Mouse (Mus musculus) embryonic facial prominence, embryonic 15.5 days (tissue): ENCODE results near the gene Nap1l4. TPM values are rescaled to one million over a fixed set of nuclear protein-coding genes. Genes with fewer than 3 reads are reported as not detected.

Source experiments
- ATAC-seq: fragments of 200-750 bp; cut with Nextera tagmentation; 2 replicates; pipeline ENCODE4 v1.8.0; 2017; ENCODE audit warnings: low read depth, moderate TSS enrichment; ENCODE audit not compliant: insufficient number of reproducible peaks, low FRiP score, low TSS enrichment
- H3K27ac ChIP-seq: fragments of 300-500 bp; sonication (generic); replicated peaks from 2 replicates; pipeline ENCODE4 v1.5.1; 2015; ENCODE audit warnings: mild to moderate bottlenecking, inconsistent platforms
- H3K27me3 ChIP-seq: fragments of 300-500 bp; sonication (generic); 2 replicates; pipeline ENCODE4 v1.6.1; 2015; ENCODE audit warnings: inconsistent platforms
- H3K36me3 ChIP-seq: fragments of 300-500 bp; sonication (generic); 2 replicates; pipeline ENCODE4 v1.6.1; 2015; ENCODE audit warnings: mild to moderate bottlenecking, inconsistent platforms
- H3K4me1 ChIP-seq: fragments of 300-500 bp; sonication (generic); 2 replicates; pipeline ENCODE4 v1.6.1; 2015; ENCODE audit warnings: inconsistent platforms
- H3K4me2 ChIP-seq: fragments of 300-500 bp; sonication (generic); replicated peaks from 2 replicates; pipeline ENCODE4 v1.6.1; 2015; ENCODE audit warnings: mild to moderate bottlenecking, inconsistent platforms
- H3K4me3 ChIP-seq: fragments of 300-500 bp; sonication (generic); replicated peaks from 2 replicates; pipeline ENCODE4 v1.5.1; 2015; ENCODE audit warnings: mild to moderate bottlenecking, inconsistent platforms
- H3K9ac ChIP-seq: fragments of 300-500 bp; sonication (generic); 2 replicates; pipeline ENCODE4 v1.6.1; 2015; ENCODE audit warnings: inconsistent platforms
- H3K9me3 ChIP-seq: fragments of 300-500 bp; sonication (generic); replicated peaks from 2 replicates; pipeline ENCODE4 v1.6.1; 2016; ENCODE audit warnings: inconsistent platforms
- WGBS: fragments of 180-500 bp; shearing (Covaris S2); methylation state at CpG from one replicate; pipeline ENCODE4 v1.1.7; 2015; 5-methylcytosine and 5-hydroxymethylcytosine counted together
- polyA plus RNA-seq: library from polyadenylated mRNA; unstranded; fragments of >200 nt; fragmentation: Nextera tagmentation; extraction: Ambion mirVana; gene quantifications from 2 replicates; pipeline ENCODE4 v1.2.1, GENCODE M21; 2015

Gene Nap1l4
- polyA plus RNA-seq, 1 experiment from 2014 or later = 218 TPM

GRCm38 (mm10) chr7:143476702-143477335, 72.1 kb downstream of the Nap1l4 start:
- no peak overlapping the region for H3K4me2 ChIP-seq
- no peak overlapping the region for H3K9ac ChIP-seq
- no peak overlapping the region for H3K27ac ChIP-seq
- no peak for ATAC-seq
- H3K9me3 ChIP-seq = no peaks in the 10 kb centered on the region
- no peaks in the 10 kb centered on the region for H3K36me3 ChIP-seq
- 78% methylated on average over 3 of the region's 3 CpGs for WGBS
- H3K27me3 ChIP-seq = no peaks in the 10 kb centered on the region
- H3K4me1 ChIP-seq = 0 out of 2 replicates have a peak, but pooled peaks cover 5% of the 10 kb centered on the region
- H3K4me3 ChIP-seq = no peak overlapping the region

- 74% methylated on average over 11 of the region's 11 CpGs for WGBS
- ATAC-seq = no peak
- Histone ChIP-seq H3K4me2 (no peak overlapping the region), H3K27ac (no peak overlapping the region), H3K9ac (no peak overlapping the region), H3K9me3 (no peaks in the 10 kb centered on the region), H3K4me1 (0 out of 2 replicates have a peak, but pooled peaks cover 5% of the 10 kb centered on the region), H3K4me3 (no peak overlapping the region), H3K36me3 (no peaks in the 10 kb centered on the region), H3K27me3 (no peaks in the 10 kb centered on the region)
These were observed 73.0 kb downstream of the Nap1l4 start for GRCm38 (mm10) chr7:143475876-143476275.

GRCm38 (mm10) chr7:143474811-143475210, 74.1 kb downstream of the Nap1l4 start:
- no peak overlapping the region for H3K9ac ChIP-seq
- ATAC-seq = no peak; the same call in 1 of the 2 replicates
- H3K36me3 ChIP-seq = no peaks in the 10 kb centered on the region
- peaks cover 1% of the 10 kb centered on the region; the same call in 1 of the 2 replicates for H3K4me1 ChIP-seq
- no peak overlapping the region for H3K4me2 ChIP-seq
- no peaks in the 10 kb centered on the region for H3K27me3 ChIP-seq
- H3K27ac ChIP-seq = no peak overlapping the region
- H3K4me3 ChIP-seq = no peak overlapping the region
- 31% methylated on average over 10 of the region's 10 CpGs for WGBS
- H3K9me3 ChIP-seq = no peaks in the 10 kb centered on the region

GRCm38 (mm10) chr7:143473347-143474101, 75.4 kb downstream of the Nap1l4 start, which contains the start of gene Slc22a18:
TSS of gene Slc22a18 (plus strand) at chr7:143473736.
- H3K4me1 ChIP-seq = peaks cover 2% of the 10 kb centered on the region; the same call in 1 of the 2 replicates
- H3K4me3 ChIP-seq = peak within 1 kb of the TSS; percentile 11; the same call in 1 of the 2 replicates
- H3K27me3 ChIP-seq = no peaks in the 10 kb centered on the region

GRCm38 (mm10) chr7:143469946-143470345, 79.0 kb downstream of the Nap1l4 start:
- Histone ChIP-seq H3K4me2 (no peak overlapping the region), H3K4me3 (no peak overlapping the region), H3K9me3 (no peaks in the 10 kb centered on the region), H3K36me3 (no peaks in the 10 kb centered on the region), H3K9ac (no peak overlapping the region), H3K4me1 (peaks cover 22% of the 10 kb centered on the region), H3K27me3 (no peaks in the 10 kb centered on the region), H3K27ac (no peak overlapping the region)
- ATAC-seq = no peak
- WGBS = 15% methylated on average over 8 of the region's 8 CpGs

More at GRCm38 (mm10) chr7:143473347-143474101, 75.4 kb downstream of the Nap1l4 start, which contains the start of gene Slc22a18:
- no peak within 1 kb of the TSS for H3K27ac ChIP-seq
- H3K9me3 ChIP-seq = no peaks in the 10 kb centered on the region
- WGBS = 34% methylated on average over 4 of the region's 4 CpGs
- no peak for ATAC-seq
- H3K36me3 ChIP-seq = no peaks in the 10 kb centered on the region
- H3K4me2 ChIP-seq = peak within 1 kb of the TSS; percentile 27
- H3K9ac ChIP-seq = no peak within 1 kb of the TSS

- 13% methylated on average over 6 of the region's 6 CpGs for WGBS
- no peak for ATAC-seq
- Histone ChIP-seq H3K27me3 (no peaks in the 10 kb centered on the region), H3K9ac (no peak overlapping the region), H3K36me3 (no peaks in the 10 kb centered on the region), H3K9me3 (no peaks in the 10 kb centered on the region), H3K27ac (no peak overlapping the region), H3K4me2 (no peak overlapping the region), H3K4me1 (peaks cover 42% of the 10 kb centered on the region), H3K4me3 (no peak overlapping the region)
These were observed 81.2 kb downstream of the Nap1l4 start for GRCm38 (mm10) chr7:143467714-143468113.

GRCm38 (mm10) chr7:143466099-143466677, 82.7 kb downstream of the Nap1l4 start:
- no peaks in the 10 kb centered on the region for H3K27me3 ChIP-seq
- WGBS = 35% methylated on average over 14 of the region's 14 CpGs
- H3K27ac ChIP-seq = peak overlapping the region; percentile 85
- H3K36me3 ChIP-seq = no peaks in the 10 kb centered on the region
- H3K9ac ChIP-seq = no peak overlapping the region
- H3K4me1 ChIP-seq = peaks cover 53% of the 10 kb centered on the region
- ATAC-seq = 0 out of 2 replicates have a peak, but pooled peaks have one; percentile 9
- no peaks in the 10 kb centered on the region; the same call in 1 of the 2 replicates for H3K9me3 ChIP-seq
- H3K4me3 ChIP-seq = no peak overlapping the region
- H3K4me2 ChIP-seq = peak overlapping the region; percentile 2; the same call in 1 of the 2 replicates

- no peaks in the 10 kb centered on the region for H3K36me3 ChIP-seq
- H3K4me2 ChIP-seq = peak overlapping the region; percentile 54
- peaks cover 9% of the 10 kb centered on the region for H3K9me3 ChIP-seq
- ATAC-seq = peak; percentile 47
- peaks cover 53% of the 10 kb centered on the region for H3K4me1 ChIP-seq
- WGBS = 22% methylated on average over 56 of the region's 56 CpGs
- peak overlapping the region; percentile 33 for H3K4me3 ChIP-seq
- peak overlapping the region; percentile 85 for H3K27ac ChIP-seq
- 0 out of 2 replicates have a peak overlapping the region, but pooled peaks have one; percentile 9 for H3K9ac ChIP-seq
- no peaks in the 10 kb centered on the region for H3K27me3 ChIP-seq
These were observed 83.9 kb downstream of the Nap1l4 start for GRCm38 (mm10) chr7:143464811-143465560.

GRCm38 (mm10) chr7:143463865-143464415, 85.0 kb downstream of the Nap1l4 start:
- Histone ChIP-seq H3K4me1 (peaks cover 51% of the 10 kb centered on the region), H3K9me3 (peaks cover 20% of the 10 kb centered on the region), H3K36me3 (no peaks in the 10 kb centered on the region), H3K9ac (no peak overlapping the region), H3K4me3 (no peak overlapping the region), H3K4me2 (0 out of 2 replicates have a peak overlapping the region, but pooled peaks have one; percentile 15), H3K27ac (peak overlapping the region; percentile 85), H3K27me3 (no peaks in the 10 kb centered on the region)
- no peak for ATAC-seq
- WGBS = 37% methylated on average over 11 of the region's 11 CpGs
